Mouse (Mus musculus): ENCODE results near the gene Ccdc91.

The Ccdc91 gene

GRCm38 (mm10) chr6:147574454-147575182, 99.0 kb downstream of the Ccdc91 start:
- DNase-seq: no peak

GRCm38 (mm10) chr6:147575183-147575784, 99.7 kb downstream of the Ccdc91 start:
- DNase-seq: no peak

- no peak for DNase-seq
Measured at GRCm38 (mm10) chr6:147587675-147588074, 112.0 kb downstream of the Ccdc91 start.

- no peak for DNase-seq
Measured at GRCm38 (mm10) chr6:147606666-147607065, 131.0 kb downstream of the Ccdc91 start.

GRCm38 (mm10) chr6:147607613-147608012, 132.0 kb downstream of the Ccdc91 start:
- no peak for DNase-seq

GRCm38 (mm10) chr6:147615306-147615705, 139.7 kb downstream of the Ccdc91 start:
- no peak for DNase-seq

GRCm38 (mm10) chr6:147623142-147623541, 147.5 kb downstream of the Ccdc91 start:
- DNase-seq: no peak

- DNase-seq: no peak
Measured at GRCm38 (mm10) chr6:147636464-147636863, 160.8 kb downstream of the Ccdc91 start.

GRCm38 (mm10) chr6:147643875-147644274, 168.2 kb downstream of the Ccdc91 start:
- no peak for DNase-seq

GRCm38 (mm10) chr6:147644391-147644790, 168.8 kb downstream of the Ccdc91 start:
- DNase-seq: no peak

- no peak for DNase-seq
Measured at GRCm38 (mm10) chr6:147646401-147646968, 170.9 kb downstream of the Ccdc91 start.

GRCm38 (mm10) chr6:147658025-147658424, 182.4 kb downstream of the Ccdc91 start:
- no peak for DNase-seq

GRCm38 (mm10) chr6:147660718-147661117, 185.1 kb downstream of the Ccdc91 start:
- DNase-seq: no peak

GRCm38 (mm10) chr6:147661841-147662240, 186.2 kb downstream of the Ccdc91 start:
- DNase-seq: no peak

GRCm38 (mm10) chr6:147662610-147663009, 187.0 kb downstream of the Ccdc91 start:
- DNase-seq: no peak

- peak; percentile 36 for DNase-seq
Measured at GRCm38 (mm10) chr6:147664339-147664738, 188.7 kb downstream of the Ccdc91 start.

GRCm38 (mm10) chr6:147671366-147671765, 195.7 kb downstream of the Ccdc91 start:
- DNase-seq: no peak

- DNase-seq: no peak
Measured at GRCm38 (mm10) chr6:147672481-147672880, 196.9 kb downstream of the Ccdc91 start.

- no peak for DNase-seq
Measured at GRCm38 (mm10) chr6:147675022-147675733, 199.6 kb downstream of the Ccdc91 start.

GRCm38 (mm10) chr6:147676214-147676613, 200.6 kb downstream of the Ccdc91 start:
- DNase-seq: no peak

Measured in thymus, postnatal 25 days (tissue).